Mouse (Mus musculus) ES-E14 (cell line): Measurements from ENCODE around the gene Cmtr1. TPM values are rescaled to one million over a fixed set of nuclear protein-coding genes. Genes with fewer than 3 reads are reported as not detected.

Source experiments
- DNase-seq: peaks from one replicate; pipeline ENCODE4 v3.0.0-alpha.2; 2013; ENCODE audit warnings: low read depth, low spot score
- H3K27ac ChIP-seq: 2 replicates; pipeline ENCODE4 v1.5.1; 2012; ENCODE audit warnings: low read depth, mild to moderate bottlenecking, low read length, moderate library complexity, mixed read lengths; ENCODE audit not compliant: poor library complexity, insufficient read depth, severe bottlenecking
- H3K36me3 ChIP-seq: 2 replicates; pipeline ENCODE4 v1.6.1; 2012; ENCODE audit warnings: mild to moderate bottlenecking, low read length, moderate library complexity, mixed read lengths; ENCODE audit not compliant: control insufficient read depth, poor library complexity, insufficient read depth, severe bottlenecking
- H3K4me1 ChIP-seq, 2 experiments: fragments of 150-350 bp in 1 of 2; sonication (generic) in 1 of 2; 2 replicates each; pipeline ENCODE4 v1.6.1; 2012; ENCODE audit warnings: low read length in 2 of 2, mild to moderate bottlenecking in 1 of 2, mixed read lengths in 1 of 2; ENCODE audit not compliant: control insufficient read depth in 2 of 2, insufficient read depth in 2 of 2, poor library complexity in 1 of 2
- H3K4me3 ChIP-seq, 2 experiments: fragments of 150-350 bp in 1 of 2; sonication (generic) in 1 of 2; 2 replicates each; pipeline ENCODE4 v1.5.1; 2012; ENCODE audit warnings: low read length in 2 of 2, low read depth in 1 of 2, mild to moderate bottlenecking in 1 of 2, mixed read lengths in 1 of 2; ENCODE audit not compliant: insufficient read depth in 1 of 2, poor library complexity in 1 of 2, severe bottlenecking in 1 of 2
- H3K9ac ChIP-seq: 2 replicates; pipeline ENCODE4 v1.6.1; 2012; ENCODE audit warnings: low read depth, mild to moderate bottlenecking, low read length, mixed read lengths; ENCODE audit not compliant: poor library complexity, insufficient read depth, severe bottlenecking
- H3K9me3 ChIP-seq: fragments of 150-350 bp; sonication (generic); 2 replicates; pipeline ENCODE4 v1.6.1; 2012; ENCODE audit warnings: low read depth, mild to moderate bottlenecking, low read length; ENCODE audit not compliant: control insufficient read depth, insufficient read depth
- CHD2 ChIP-seq: IDR thresholded peaks from 2 replicates; pipeline ENCODE4 v1.6.1; 2014; ENCODE audit warnings: mild to moderate bottlenecking, low read depth, low read length, inconsistent platforms
- HCFC1 ChIP-seq: IDR thresholded peaks from 2 replicates; pipeline ENCODE4 v1.6.1; 2012; ENCODE audit warnings: low read length, inconsistent platforms, borderline replicate concordance; ENCODE audit not compliant: insufficient read depth
- MAFK ChIP-seq: IDR thresholded peaks from 2 replicates; pipeline ENCODE4 v1.6.1; 2014; ENCODE audit warnings: mild to moderate bottlenecking, low read depth, low read length, inconsistent platforms; ENCODE audit not compliant: insufficient read depth
- ZC3H11A ChIP-seq: IDR thresholded peaks from 2 replicates; pipeline ENCODE4 v1.6.1; 2012; ENCODE audit warnings: low read depth, mild to moderate bottlenecking, inconsistent platforms, low read length, borderline replicate concordance
- ZNF384 ChIP-seq: IDR thresholded peaks from 2 replicates; pipeline ENCODE4 v1.6.1; 2012; ENCODE audit warnings: low read depth, low read length, inconsistent platforms
- in situ Hi-C, 2 experiments: fragments of 600-800 bp; cut with MboI; formaldehyde crosslinking; loops; one replicate each; pipeline ENCODE4 v1.15.1; 2025; ENCODE audit warnings: low sequenced_read_pairs in 2 of 2, inconsistent platforms in 1 of 2; ENCODE audit not compliant: unreplicated experiment in 2 of 2
- total RNA-seq: library from RNA; depleted of rRNA; stranded (reverse); fragments of 300-350 nt; gene quantifications from 2 replicates; pipeline ENCODE4 v1.2.3, GENCODE M21; 2012

Cmtr1 gene
- total RNA-seq, 1 experiment, result 130 TPM

DNA sequence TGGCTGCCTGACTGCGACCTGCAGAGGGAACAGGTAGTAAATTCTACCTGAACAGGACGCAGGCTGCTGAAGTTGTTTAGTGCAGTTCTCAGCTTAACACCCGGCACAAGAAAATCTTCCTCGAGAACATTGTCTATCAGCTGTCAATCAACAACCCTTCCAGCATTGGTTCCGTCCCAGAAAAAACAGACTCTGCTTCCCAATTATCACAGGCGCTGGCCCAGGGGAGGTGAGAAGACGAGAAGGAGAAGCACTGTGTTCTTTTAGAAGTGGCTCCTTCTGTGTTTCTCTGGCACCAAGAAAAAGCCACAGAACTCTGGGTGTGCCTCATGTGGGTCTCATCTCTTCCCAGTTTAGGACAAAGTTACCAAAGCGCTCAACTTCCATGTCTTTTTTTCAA lies 58.3 kb downstream of the Cmtr1 start:
- peaks cover 0 to 6% of the 10 kb centered on the region in 2 experiments; a peak in 2 of 4 replicates for H3K4me1 ChIP-seq
- H3K36me3 ChIP-seq, result no peaks in the 10 kb centered on the region
- no peak for TF ChIP-seq CHD2
- TF ChIP-seq ZC3H11A, result no peak
- no peak for TF ChIP-seq HCFC1
- TF ChIP-seq MAFK, result no peak
- H3K4me3 ChIP-seq, result no peak overlapping the region
- H3K9ac ChIP-seq, result no peak overlapping the region
- in situ Hi-C loops, result no loop called here
- no peak overlapping the region for H3K27ac ChIP-seq
- H3K9me3 ChIP-seq, result no peaks in the 10 kb centered on the region
- no peak for DNase-seq

GRCm38 (mm10) chr17:29719628-29720575 lies 59.5 kb downstream of the Cmtr1 start:
- H3K27ac ChIP-seq, result no peak overlapping the region
- peaks cover 0 to 6% of the 10 kb centered on the region in 2 experiments; a peak in 2 of 4 replicates for H3K4me1 ChIP-seq
- H3K9me3 ChIP-seq, result no peaks in the 10 kb centered on the region
- no peak overlapping the region for H3K9ac ChIP-seq
- no peak for DNase-seq
- no peaks in the 10 kb centered on the region for H3K36me3 ChIP-seq
- TF ChIP-seq CHD2 (no peak), HCFC1 (no peak), ZNF384 (no peak), ZC3H11A (no peak), MAFK (no peak)
- H3K4me3 ChIP-seq, result no peak overlapping the region
- in situ Hi-C loops, result no loop called here

DNA sequence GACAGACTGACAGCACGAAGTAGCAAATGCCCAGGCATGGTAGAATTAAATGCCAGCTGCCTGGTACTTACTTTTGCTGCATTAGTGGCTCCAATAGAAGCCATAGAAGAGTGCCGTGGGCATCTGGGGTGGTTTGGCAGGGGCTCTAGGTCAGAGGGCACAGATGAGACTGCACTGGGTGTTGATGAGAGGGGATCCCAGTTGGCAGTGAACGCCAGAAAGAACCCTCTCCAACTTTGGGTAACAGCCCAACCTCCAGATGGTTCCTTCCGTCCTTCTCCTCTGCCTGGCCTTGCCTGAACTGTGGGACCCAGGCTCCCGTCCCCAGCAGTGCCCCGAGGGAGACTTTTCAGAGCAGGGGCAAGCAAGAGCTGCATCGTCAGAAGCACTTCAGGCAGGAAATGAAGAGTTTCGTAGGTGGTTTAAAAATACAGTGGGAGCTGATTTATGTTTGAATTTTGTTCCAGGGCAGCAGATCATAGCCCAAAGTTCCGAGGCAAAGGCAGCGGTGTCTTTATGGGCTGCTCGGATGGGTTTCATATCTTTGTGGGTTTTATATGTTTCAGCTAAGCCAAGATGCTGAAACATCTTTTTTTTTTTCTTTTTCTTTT lies 60.5 kb downstream of the Cmtr1 start:
- Histone ChIP-seq H3K4me1 (peaks cover 0 to 5% of the 10 kb centered on the region in 2 experiments; a peak in 2 of 4 replicates), H3K9ac (no peak overlapping the region), H3K4me3 (no peak overlapping the region), H3K9me3 (no peaks in the 10 kb centered on the region), H3K27ac (no peak overlapping the region), H3K36me3 (no peaks in the 10 kb centered on the region)
- no peak for DNase-seq
- in situ Hi-C loops, result no loop called here
- TF ChIP-seq HCFC1, result no peak
- TF ChIP-seq ZC3H11A, result no peak
- no peak for TF ChIP-seq CHD2
- no peak for TF ChIP-seq MAFK
- TF ChIP-seq ZNF384, result no peak

- no peak overlapping the region for H3K9ac ChIP-seq
- in situ Hi-C loops, result no loop called here
- no peak for DNase-seq
- H3K9me3 ChIP-seq, result no peaks in the 10 kb centered on the region
- no peak for TF ChIP-seq MAFK
- no peaks in the 10 kb centered on the region for H3K36me3 ChIP-seq
- peaks cover 2% of the 10 kb centered on the region in 2 experiments; a peak in 1 of 4 replicates for H3K4me1 ChIP-seq
- no peak overlapping the region for H3K4me3 ChIP-seq
- no peak overlapping the region for H3K27ac ChIP-seq
These were observed 64.2 kb downstream of the Cmtr1 start for GRCm38 (mm10) chr17:29724610-29725009.
